Mouse (Mus musculus): ENCODE results near the gene Gna15. TPM values are rescaled to one million over a fixed set of nuclear protein-coding genes. Genes with fewer than 3 reads are reported as not detected.
A peak's percentile ranks its signal among the peaks of the same experiment; 100 is the strongest.

Gna15 gene
- 1 to 10 TPM; 1.4 to 1.5 TPM for total RNA-seq (2021)
- long read RNA-seq, experiment 1, partial matches to known transcripts: 0 of 1 reads
- long read RNA-seq, experiment 1, other reads (novel, unspliced or antisense): 0 of 1 reads
- long read RNA-seq, experiment 2, partial matches to known transcripts: 0 of 1 reads
- long read RNA-seq, experiment 2, other reads (novel, unspliced or antisense): 1 of 1 reads

DNA sequence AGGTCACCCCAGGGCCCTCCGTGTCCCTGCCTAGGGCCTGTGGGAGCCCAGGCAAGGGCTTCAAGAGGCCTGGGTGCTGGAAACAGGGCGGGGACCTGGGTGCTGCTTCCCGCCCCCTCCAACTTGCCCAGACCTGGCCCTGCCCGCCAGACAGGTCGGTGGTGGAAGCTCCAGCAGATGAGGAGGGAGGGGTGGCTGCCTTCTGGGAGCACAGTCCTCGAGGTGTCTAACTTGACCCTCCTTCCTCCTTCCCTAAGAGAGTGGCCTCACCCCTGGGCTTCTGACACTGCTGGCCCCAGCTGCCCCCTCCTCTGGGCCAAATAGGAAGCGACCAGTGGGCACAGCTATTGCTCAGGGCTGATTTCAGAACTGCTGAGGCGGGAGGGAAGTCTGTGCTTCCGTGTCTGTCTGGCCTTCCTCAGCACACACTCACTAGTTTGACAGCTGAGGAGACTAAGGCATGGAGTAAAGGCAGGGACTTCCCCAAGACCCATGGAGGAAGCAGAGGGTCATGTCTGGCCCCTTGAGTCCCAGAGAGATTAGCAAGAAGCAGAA is at the start of gene Gna15:
Gene Gna15, minus strand, starts transcription at position 175 of the 555 bp plus-strand sequence.
- peak; percentile 35 to 72 for DNase-seq

DNA sequence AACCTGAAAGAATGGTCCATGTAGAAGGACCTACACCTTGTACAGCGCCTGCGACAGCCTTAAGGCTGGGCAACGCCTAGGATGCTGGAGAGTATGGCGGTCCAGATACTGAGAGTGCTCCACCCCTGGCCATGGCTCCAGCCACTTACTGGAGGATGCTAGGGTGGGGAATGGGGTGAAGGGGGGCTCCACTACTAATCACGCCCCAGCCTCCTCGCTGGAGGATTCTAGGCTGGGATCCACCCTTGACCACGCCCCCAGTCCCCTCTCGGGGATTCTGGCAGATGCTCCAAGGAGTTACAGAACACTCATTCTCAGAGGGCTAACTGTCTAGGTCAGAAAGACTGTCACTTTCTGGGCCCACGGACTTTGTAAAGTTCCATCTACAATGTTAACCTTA is 49.0 kb upstream of the Gna15 start:
- DNase-seq: peak; percentile 80 to 83

DNA sequence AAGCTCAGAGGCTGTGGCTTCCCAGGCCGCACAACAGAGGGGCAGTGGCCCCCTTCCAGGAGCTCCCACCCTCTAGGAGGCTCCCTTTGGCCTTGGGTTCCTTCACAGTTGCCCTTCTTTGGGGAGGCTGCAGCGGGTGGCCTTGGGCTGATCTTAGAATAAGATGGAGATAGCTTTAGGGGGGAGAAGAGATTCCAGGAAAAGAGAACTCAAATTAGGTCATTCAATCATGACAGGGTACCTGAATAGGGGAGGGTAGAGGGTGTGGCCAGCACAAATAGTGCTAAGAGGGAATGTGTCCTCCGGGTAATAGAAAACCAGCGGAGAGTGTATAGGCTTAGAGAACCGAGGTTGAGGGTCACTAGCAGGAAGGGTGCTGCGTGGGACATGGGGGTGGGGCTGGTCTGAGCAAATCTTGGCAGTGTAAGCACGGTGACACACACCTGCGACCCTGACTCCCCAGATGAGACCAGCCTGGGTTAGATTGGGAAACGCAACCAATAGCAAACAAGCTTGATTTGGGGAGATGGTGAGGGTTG is 48.2 kb upstream of the Gna15 start:
- peak in 1 of 2 experiments; percentile 38 for DNase-seq

DNA sequence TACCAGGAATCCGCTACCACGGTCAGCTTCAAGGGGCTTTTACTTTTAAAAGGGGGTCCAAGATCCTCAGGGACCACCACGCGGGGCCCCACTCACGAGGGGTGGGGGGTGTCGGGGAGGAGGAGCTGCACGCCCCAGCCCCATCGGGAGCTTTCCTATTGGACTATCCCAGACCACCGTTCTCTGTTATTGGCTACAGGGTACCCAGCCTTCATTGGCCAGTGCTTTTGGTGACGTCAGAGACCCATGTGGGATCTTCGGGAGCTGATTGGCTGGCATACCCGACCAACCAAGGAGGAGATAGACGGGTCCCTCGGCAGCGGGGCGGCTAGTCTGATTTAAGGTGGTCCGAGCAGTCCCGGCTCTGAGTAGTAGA is 47.5 kb upstream of the Gna15 start:
- peak; percentile 99 to 100 for DNase-seq

DNA sequence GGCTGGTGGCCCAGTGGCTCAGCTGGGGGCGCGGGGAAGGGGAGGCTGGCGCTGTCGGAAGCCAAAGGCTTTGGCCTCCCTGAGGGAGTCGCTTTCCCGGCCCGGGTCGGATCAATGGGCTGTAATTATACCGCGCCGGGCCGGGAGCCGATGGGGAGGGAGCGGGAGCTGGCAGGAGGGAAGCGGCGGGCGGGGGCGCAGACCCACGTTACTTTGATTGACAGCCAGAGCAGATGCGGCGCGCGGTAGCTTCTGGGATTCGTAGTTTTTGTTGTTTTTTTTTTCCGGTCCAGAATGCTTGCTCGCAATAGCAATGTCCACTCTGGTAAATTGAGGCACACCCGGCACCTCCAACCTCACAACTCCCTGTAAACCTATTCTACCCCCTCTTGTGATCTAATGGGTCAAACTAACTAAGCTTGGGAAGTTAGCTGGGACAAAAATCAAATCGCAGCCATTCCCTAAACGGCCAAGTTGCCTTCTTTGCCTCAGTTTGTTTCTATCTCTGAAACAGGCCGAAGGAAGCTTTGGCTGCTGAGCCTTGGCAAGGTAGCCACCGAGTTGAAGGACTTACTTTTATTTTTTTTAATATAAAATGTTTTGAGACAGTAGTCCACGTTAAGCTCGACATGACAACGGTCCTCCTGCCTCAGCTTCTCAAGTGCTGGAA is 46.9 kb upstream of the Gna15 start:
- peak; percentile 93 to 95 for DNase-seq

DNA sequence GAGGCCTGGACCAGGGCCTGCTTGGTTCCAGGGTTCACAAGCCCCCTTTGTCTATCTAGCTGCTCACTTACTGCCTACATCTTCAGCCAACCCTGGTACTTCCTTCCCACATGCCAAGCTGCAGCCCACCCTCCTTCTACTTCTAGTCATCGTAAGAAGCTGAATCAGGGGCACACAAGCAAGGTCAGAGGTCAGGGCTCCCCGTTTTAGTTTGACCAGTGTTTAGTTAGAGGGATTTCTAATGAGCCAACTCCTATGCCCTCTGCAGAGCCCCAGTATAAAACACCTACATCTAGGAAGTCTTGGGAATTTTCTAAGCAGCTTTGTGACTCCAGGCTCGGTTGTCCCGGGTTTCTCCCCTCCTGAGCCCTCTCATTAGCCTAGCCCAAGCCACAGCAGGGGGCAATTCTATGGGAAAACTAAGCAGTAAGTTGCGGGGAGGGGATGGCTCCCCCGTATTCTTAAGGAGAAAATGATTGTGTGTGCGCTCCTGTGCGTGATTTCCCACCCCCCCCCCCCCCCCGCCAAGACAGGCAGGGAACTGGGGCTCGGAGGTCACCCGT is 46.3 kb upstream of the Gna15 start:
- no peak for DNase-seq

DNA sequence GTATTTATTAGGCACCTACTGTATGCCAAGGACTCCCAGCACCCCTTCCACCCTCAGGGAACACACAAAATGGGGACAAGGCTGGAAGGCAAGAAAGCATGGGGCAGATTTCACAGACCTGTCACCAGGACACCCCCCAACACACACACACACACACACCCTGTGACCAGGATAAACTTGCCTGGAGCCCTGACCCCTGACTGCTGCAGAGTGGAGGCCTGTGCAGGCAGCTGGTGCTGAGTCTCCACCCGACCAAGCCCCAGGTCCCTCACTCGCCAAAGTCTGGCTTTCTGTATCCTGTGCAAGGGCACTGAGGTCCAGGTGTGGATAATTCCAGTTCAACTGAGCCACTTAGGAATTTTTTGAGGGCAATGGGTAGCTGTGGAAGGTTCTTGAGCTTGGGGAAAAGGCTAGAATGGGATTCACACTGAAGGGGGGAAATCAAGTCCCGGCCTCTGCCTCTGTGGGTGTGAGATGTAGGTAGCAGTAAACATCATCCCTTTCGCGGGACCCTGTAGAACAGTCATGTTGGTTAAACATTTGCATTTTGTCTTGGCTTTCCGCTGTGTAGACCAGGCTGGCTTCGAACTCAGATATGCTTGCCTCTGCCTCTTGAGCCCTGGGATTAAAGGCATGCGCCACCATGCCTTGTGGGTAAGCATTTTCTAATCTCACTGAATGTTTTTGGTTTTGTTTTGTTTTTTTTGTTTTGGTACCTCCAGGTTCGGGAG is 45.6 kb upstream of the Gna15 start:
- no peak for DNase-seq

DNA sequence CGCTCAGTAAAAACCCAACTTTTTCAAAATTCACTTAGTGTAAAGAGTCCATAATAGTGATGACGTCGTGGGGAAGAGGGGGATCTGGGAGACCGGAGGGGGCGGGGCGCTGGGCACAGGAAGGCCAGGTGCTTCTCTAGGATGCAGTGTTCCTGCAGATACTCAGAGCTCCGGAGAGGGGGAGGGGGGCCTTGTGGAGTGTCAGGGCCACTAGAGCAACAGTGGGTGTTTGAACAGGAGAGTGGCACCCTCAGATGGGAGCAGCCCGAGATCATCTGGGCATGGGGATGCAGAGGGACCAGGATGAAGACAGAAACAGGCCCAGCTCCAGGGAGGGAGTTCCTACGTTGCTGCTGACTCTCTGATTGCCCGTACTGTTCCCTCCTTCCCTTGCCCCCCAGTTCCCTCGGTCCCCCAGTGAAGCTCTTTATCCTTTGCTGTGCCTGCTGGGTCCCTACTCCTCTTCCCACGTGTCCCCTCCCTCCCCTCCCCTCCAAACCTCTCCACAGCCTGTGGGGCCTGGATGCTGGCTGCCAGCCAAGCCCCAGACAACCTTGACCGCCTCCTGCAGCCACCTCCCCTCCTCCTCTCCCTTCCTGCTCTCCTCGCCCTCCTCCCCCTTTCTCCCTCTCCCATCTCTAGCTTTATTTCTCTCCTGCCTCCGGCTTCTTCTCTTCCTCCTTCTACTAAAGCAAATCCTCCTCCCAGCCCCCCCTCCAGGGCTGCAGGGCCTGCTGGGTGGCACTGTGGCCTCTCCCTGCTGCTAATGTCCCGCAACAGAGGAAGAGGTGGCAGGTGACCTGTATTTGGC is 44.6 kb upstream of the Gna15 start:
- peak; percentile 28 to 49 for DNase-seq

DNA sequence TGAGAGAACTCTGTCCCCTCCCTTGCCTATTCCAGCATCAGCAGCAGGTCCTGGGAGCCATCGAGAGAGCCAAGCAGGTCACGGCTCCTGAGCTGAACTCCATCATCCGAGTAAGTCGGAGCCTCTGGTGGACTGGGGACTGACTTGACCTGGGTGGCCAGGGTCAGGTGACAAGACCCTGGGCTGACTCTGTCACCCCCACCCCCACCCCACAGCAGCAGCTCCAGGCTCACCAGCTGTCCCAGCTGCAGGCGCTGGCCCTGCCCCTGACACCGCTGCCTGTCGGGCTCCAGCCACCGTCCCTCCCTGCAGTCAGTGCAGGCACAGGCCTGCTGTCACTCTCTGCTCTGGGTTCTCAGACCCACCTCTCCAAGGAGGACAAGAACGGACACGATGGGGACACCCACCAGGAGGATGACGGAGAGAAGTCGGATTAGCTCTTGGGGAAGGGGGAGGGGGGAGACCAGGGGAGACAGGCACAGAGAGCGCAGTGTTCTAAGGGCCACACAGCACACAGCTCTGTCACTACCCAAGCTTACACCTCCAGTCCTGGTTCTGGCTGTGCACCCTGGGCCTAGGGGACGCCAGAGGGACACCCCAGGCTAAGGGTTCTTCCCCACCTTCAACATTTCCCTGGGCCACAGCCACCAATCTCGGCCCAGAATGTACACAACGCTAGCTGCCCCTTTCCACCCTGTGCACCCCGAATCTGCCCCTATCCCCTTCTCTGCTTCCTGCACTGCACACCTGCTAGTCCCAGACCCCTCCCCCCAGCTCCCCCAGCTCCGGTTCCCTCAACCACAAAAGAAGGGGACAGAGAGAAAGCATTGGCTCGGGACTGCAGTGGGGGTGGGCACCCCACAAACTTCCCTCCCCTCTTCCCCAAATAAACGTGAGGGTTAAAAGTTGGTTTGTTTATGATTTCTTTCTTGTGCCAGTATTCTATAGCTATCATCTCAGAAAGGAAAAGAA is 41.5 kb upstream of the Gna15 start:
- no peak for DNase-seq

DNA sequence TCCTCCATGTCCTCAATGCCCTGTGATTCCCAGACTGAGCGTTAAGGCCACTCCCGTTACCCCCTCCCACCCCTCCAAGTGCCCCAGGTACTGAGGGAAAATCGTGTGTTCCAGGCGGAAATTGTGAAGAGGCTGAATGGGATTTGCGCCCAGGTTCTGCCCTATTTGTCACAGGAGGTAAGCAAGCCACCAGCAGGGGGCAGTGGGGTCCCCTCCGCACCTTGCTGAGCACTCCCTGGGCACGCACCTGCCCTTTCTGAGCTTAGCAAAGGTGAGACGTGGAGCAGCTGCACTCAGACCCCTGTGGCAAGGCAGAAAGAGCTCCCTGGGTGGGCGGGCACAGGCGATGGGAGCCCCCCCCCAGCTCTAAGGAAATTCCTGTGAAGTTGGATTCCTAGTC is 40.7 kb upstream of the Gna15 start:
- DNase-seq: peak; percentile 46 to 65

DNA sequence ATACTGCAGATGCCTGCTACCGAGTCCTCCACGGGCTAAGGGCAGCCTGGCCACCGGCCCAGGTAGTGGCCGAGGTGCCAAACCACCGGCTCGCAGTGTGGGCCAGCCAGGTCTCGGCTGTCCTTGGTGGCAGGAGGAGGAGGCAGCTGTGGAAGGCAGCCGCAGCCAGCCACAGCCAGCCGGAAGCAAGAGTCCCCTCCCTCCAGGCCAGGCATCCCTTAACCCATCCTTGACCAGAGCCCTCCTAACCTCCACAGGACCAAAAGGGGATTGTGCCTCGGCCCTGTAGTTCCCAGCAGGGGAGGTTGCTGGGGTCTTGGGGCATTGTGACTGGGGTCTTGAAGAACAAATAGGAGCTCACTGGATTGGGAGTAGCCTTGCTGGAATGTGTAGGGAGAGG is 40.2 kb upstream of the Gna15 start:
- DNase-seq: peak; percentile 65 to 77

DNA sequence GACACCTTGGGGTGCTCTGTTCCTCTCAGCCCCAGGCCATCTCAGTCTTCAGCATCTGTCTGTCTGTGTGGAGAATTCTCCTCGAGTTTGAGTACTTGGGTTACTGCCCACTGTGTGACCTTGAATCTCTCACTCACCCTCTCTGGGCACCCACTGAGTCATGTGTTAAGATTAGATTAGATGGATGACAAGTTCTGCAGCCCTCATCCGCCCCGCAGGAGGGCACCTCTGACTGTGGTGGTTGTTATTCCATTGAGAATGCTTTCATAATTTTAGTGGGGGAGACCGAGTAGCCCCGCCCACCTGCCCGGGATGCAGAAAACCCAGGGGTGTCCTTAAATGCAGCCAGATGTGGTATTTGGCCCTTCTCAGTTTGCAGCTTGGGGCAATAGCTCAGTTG is 39.5 kb upstream of the Gna15 start:
- peak in 1 of 2 experiments; percentile 21 for DNase-seq

DNA sequence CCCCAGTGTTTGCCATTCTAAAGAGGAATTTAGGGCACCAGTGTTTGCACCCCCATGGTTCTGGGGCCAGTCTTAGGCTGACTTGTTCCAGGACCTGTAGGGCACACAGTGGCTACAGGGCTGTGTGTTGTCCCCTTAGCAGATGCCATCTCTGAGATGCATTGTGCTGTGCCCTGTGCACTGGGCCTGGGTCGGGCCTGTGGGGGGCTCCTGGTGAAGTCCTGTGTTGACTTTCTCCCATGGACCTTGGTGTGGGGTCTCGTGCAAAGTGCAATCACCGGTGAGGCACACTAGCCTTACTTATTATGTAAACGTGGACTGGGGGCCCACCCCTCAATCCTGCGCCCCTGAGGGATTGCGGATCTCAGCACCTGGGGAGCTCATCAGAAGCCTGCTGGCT is 38.4 kb upstream of the Gna15 start:
- no peak for DNase-seq

DNA sequence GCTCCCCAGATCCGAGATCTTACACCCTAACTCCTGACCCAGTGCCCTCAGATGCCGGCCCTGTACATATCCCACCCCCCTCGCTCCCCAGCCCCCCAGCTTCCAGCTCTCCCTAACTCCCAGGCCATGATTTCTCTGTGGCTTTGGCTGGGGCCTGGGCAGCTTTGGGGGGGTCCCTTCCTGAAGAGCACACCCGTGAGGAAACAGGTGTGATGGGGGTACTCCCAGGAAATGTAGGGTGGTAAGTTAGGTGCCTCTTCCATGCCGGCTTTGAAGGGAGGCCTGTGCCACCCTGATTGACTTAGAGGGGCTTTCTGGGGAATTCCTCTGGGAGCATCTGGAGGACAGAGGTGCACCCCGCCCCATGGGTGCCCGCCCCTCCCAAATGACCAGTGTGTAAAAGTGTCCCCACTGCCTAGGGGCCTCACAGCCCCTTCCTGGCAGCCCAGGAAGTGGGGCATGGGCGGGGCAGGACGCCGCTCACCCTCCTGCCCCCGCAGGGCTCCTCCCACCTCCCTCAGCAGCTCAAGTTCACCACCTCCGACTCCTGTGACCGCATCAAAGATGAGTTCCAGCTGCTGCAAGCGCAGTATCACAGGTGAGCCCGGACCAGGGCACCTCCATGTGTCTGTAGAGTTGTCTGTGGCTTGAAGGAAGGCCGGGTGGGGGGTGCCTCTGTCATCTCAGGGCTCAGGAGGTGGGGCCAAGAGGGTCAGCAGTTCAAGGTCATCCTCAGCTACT is 36.9 kb upstream of the Gna15 start:
- DNase-seq: peak; percentile 40 to 68

DNA sequence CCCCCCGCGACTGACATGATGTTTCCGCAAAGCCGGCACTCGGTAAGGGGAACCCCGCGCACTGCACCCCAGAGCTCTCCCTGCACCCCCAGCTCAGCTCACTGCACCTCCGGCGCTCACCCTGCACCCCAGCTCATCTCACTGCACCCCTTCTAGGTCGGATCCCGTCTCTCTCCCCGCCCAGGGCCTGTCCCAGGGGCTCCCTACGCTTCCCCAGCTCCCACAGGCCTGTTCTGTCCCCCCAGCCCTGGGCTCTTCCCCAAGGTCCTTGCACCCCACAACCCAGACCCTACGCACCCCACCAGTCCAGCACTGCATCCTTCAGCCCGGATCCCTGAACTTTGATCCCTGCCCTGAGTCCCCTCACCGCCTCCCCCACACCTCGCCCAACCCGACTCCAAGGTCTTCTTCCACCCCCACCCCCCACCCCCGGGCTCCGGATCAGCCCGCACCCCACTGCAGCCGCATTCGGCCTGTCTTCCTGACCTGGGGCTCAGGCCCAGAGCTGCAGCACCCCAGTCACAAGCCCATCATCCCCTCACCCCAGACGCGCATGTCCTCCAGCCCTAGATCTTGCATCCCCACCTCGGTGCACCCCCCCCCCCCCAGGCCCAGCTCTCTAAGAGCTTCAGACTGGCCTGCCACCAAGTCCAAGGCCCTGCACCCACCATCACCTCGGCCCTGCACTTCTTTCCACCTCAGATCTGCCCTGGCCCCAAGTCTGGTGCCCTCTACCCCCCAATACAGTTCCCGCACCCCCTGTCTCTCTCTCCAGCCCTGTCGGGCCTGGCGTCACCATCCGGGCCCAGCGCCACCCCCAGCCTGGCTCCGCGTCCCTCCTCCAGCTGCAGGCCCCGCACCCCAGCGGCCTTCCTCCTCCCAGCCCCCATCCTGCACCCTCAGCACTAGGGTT is 35.9 kb upstream of the Gna15 start:
- DNase-seq: peak; percentile 80 to 81

DNA sequence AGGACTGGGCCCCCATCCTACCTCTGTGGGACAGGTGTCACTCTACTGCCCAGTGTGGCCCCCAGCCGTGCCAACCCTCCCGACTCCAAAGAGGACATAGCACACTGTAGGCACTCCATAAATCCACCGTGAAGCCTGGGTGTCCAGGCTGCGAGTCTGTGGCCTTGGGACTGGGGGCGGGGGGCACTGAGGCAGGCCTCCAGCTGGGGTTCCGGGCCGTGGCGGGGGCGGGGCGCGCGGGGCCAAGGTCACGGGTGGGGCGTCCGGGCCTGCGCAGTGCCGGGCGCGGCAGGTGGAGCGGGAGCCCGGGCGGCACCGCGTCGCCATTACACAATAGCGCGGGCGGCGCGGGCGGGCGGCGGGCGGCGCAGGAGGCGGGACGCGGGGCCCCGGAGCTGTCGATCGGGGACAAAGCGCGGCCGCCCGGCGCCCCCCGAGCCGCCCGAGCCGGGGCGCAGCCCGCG is 35.2 kb upstream of the Gna15 start, which contains the start of gene Aes:
Gene Aes, plus strand, starts transcription at position 326 of the 464 bp plus-strand sequence.
- DNase-seq: peak; percentile 87 to 90

DNA sequence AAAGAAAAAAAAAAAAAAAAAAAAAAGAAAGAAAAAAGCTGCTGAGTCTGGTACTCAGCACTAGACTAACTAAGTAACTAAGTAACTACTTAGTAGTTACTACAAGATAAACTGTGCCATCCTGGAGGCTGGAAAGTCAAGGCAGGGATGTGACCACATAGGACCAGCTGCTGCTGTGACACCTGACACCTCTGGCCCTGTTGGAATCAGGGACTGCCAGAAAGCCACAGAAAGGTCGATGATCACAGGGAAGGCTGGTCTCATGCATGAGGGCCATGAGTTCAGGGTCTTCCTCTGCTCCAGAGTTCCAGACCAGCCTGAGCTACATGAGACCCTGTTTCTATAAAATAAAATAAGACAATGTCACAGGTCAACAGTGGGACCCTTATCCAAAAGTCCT is 33.5 kb upstream of the Gna15 start:
- no peak for DNase-seq

DNA sequence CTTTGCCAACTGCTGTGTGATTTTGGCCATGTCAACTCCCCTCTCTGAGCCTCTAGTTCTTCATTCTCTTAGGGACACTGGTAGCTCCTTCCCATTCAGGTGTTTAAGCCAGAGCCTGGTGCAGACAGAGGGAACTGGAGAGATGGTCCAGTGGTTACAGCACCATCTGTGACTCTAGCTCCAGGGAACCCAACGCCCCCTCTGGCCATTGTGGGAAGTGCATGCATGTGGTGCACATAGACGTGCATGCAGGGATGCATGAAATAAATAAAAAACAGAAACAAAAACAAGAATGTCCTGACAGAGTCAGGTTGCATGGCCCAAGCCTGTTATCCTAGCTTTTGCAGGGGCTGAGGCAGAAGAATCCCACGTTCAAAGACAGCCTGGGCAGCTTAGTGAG is 32.3 kb upstream of the Gna15 start:
- DNase-seq: no peak
